Mouse (Mus musculus) NIH3T3 (cell line): ENCODE results near the gene Sult2b1.

ENCODE experiments used
- DNase-seq: peaks from one replicate; pipeline ENCODE4 v3.0.0-alpha.2; 2012; ENCODE audit warnings: low read depth

Sult2b1 gene

GRCm38 (mm10) chr7:45695098-45695497 is 89.4 kb downstream of the Sult2b1 start:
- DNase-seq: no peak

GRCm38 (mm10) chr7:45693921-45694591 is 90.4 kb downstream of the Sult2b1 start, which contains the start of gene Sec1:
TSS of gene Sec1 (minus strand) at chr7:45694402.
- DNase-seq: no peak

GRCm38 (mm10) chr7:45692364-45692763 is 92.1 kb downstream of the Sult2b1 start:
- DNase-seq: no peak

- no peak for DNase-seq
Measured at GRCm38 (mm10) chr7:45689800-45690199, 94.7 kb downstream of the Sult2b1 start.

- DNase-seq: no peak
Measured at GRCm38 (mm10) chr7:45689099-45689498, 95.4 kb downstream of the Sult2b1 start.

GRCm38 (mm10) chr7:45686841-45687240 is 97.6 kb downstream of the Sult2b1 start:
- no peak for DNase-seq

GRCm38 (mm10) chr7:45685811-45686210 is 98.7 kb downstream of the Sult2b1 start:
- no peak for DNase-seq

GRCm38 (mm10) chr7:45683396-45684050 is 100.9 kb downstream of the Sult2b1 start, which contains the start of gene Ntn5:
TSS of gene Ntn5 (plus strand) at chr7:45684022.
- DNase-seq: no peak

- peak; percentile 97 for DNase-seq
Measured at GRCm38 (mm10) chr7:45682144-45683126, 102.0 kb downstream of the Sult2b1 start.

GRCm38 (mm10) chr7:45681046-45681736 is 103.3 kb downstream of the Sult2b1 start:
- DNase-seq: no peak
